Mouse (Mus musculus) mesoderm, embryonic 11.5 days (tissue): ENCODE results near the gene Phlpp2.
A peak's percentile ranks its signal among the peaks of the same experiment; 100 is the strongest.
"Not testable (repeated sequence)": the region's sequence is repeated elsewhere in the genome, so short reads cannot be mapped to it uniquely, and the experiment has no call there.

Experiments
- DNase-seq: peaks from one replicate; pipeline ENCODE4 v3.0.0-alpha.2; 2012; ENCODE audit warnings: low read depth, low spot score

The Phlpp2 gene

DNA sequence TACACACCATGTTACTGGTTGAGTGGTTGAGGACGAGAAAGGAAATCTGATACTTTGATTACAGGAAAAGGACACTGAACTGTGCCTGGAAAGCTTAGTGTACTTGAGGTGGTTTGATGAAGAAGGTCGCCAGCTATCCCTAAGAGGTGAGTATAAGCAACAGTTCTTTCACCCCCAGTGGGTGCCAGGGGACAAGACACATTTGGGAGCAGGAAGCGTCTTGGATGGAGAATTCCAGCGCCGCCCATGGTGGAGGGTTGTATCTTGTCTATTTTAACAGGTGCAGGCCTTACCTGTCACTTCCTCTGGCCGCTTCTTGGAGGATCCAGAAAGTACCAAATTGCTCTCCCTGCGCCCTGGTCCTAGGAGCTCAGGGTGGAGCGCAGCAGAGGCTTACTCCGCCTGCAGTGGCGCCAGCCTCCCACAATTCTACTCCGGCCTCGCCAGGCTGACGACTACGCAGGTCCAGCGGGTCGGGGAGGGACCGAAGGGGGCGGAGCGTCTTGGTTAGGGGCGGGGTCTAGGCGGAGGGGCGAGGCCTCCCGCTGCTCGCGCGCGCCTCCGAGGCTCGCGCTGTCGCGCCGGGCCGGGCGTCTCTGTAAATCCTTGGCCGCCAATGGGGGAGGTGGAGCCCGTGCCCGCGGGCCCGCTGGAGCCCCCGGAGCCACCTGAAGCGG lies at the start of gene Phlpp2:
Gene Phlpp2, plus strand, starts transcription at position 540 of the 677 bp plus-strand sequence.
- DNase-seq: peak; percentile 96

DNA sequence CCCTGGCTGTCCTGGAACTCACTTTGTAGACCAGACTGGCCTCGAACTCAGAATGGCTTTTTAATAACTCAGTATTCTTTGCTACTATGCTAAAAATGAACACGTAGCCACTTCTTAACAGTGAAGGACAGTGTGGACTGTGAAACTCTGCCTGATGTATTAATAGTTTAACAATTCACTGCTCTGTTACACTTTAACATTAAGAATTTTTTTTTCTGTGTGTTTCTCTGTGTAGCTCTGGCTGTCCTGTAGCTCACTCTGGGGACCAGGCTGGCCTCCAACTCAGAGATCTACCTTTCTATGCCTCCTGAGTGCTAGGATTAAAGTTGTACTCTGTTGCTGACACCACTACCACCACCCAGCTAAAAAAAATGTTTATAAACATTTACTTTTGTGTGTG lies 44.8 kb upstream of the Phlpp2 start:
- DNase-seq: no peak

DNA sequence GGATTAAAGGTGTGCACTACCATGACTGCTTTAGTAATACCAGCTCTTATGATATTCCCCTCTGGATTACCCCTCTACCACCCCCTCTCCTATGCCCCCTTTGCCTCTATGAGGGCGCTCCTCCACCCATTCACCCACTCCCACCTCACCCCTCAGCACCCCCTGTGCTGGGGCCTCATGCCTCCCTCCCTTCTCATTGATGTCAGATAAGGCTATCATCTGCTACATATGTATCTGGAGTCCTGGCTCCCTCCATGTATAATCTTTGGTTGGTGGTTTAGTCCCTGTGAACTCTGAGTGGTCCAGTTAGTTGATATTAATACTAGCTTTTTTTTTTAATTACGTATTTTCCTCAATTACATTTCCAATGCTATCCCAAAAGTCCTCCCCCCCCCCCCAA lies 28.5 kb upstream of the Phlpp2 start:
- no peak for DNase-seq

DNA sequence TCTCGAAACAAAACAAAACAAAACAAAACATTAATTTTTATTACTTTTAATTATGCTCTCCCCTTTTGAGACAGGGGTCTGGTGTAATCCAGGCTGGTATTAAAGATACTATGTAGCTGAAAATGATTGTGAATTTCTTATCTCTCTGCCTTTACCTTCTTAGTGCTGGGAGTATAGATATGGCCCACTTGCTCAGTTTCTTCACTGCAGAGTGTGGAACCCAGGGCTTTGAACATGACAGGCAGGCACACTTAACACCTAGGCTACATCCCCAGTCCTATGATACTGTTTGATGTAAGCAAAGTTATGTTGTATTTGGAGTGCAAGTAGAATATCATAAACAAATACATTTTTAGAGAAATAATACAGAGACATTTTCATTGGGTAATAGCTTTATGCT lies 25.9 kb upstream of the Phlpp2 start:
- DNase-seq: no peak

DNA sequence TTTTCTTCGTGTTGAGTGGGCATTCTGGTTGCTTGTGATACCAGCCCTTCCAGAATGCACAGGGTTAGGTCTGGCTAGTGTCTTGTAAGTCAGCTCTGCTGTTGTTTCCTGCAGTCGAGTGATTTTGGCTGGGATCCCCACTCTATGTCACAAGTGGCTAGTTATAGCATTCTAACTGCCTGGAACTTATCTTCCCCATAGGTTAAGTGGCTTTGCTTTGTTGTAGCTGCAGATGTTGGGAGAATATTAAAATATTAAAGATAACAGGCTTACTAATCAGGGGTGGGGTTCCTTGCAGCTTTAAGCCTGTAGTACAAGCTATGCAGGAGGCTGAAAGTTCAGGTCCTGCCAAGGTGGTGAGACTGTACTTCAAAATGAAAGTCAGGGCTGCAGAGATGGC lies 20.5 kb upstream of the Phlpp2 start:
- no peak for DNase-seq

DNA sequence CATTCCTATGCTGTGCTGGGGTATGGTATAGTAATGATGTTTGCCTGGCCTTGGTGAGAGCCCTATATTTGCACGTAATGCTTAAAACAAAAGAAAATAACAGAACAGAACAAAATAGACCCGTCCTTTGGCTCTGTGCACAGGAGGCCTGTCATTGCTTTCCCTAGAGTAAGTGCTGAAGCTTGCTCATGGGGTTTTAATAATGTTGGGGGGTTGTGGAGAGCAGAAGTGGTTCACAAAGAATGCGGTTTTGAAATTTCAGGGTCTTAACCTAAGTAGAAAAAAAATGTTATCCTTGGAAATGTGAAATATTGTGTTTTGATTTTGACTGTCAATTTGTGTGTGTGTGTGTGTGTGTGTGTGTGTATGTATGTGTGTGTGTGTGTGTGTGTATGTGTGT lies 19.4 kb upstream of the Phlpp2 start:
- no peak for DNase-seq

DNA sequence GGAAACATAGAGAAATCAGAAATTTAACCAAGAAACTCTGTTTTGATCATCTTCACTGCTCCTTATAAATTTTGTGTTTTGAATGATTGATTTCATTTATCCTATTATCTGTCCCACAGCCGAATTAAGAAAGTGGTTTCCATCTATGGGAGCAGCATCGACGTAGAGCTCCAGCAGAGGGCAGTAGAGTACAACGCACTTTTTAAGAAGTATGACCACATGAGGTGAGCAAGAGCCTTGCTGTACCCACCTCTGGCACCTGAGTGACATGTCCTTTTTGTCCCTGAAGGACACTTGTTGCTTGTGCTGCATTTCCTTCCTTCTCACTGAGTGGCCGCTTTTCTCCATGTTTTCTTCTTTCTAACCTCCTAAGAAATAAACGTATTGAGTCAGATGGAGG lies 14.9 kb upstream of the Phlpp2 start:
- DNase-seq: peak; percentile 73

DNA sequence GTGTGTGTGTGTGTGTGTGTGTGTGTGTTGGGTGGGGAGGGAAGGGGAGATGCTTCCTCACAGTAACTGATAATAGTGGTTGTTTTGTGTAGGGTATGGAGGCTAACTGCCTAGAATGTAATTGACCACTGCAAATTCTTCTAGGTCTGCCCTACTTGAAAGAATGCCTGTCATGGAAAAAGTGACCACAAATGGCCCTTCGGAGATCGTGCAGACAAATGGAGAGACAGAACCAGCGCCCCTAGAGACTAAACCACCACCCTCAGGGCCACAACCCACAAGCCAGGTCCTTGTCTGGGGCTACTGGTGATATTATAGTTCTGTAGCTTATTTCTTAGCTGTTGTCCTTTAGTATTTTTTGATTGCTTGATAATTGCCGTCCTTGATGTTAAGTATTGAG lies 13.8 kb upstream of the Phlpp2 start:
- DNase-seq: no peak

DNA sequence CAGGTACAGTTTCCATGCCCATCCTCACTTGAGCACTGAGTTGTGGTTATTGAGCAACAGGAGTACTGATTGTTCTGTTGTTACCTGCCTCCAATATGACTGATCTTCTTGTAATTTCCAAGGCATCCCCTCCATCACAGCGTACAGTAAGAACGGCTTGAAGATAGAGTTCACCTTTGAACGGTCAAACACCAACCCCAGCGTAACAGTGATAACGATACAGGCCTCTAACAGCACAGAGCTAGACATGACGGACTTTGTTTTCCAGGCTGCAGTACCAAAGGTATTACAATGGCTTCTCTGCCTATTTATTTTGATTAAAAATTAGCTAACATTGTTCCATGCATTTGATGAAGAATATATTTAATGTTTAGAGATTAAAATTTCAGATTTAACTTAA lies 12.9 kb upstream of the Phlpp2 start:
- no peak for DNase-seq

DNA sequence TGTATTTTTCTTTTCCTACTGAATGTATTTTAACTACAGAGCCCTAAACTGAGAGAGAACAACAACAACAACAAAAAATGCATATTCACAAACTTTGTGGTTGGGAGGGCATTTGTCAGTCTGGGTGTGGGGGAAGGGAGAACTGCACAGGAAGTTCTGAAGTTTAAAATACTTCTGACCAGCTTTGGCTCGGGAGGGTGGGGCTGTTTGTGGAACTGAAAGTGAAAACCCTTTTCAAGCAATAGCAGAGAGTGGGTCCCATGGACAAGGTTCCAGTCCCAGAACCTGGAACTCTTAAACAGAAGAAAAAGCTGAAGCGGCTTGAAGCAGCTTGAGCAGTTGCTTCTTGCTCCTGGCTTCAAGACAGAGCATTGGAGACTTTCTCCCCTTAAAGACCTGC lies 4.9 kb upstream of the Phlpp2 start:
- no peak for DNase-seq

DNA sequence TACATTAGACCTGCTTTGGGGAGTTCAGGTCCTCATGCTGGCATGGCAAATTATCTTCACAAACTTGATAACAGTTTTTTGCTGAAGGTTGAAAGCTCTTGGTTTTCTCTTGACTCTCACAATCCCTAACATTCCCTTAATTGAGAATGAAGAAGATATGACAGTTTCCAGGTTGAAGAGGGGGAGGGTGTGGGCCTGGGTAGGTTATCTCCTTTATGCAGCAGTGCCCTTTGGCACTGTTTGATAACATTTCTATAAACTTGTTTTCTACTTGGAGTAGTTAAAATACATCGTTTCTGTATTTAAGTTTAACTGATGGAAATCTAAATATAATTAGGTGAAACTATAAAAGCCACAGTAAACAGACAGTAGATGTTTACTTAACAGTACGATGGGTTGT lies 3.5 kb upstream of the Phlpp2 start:
- DNase-seq: no peak

DNA sequence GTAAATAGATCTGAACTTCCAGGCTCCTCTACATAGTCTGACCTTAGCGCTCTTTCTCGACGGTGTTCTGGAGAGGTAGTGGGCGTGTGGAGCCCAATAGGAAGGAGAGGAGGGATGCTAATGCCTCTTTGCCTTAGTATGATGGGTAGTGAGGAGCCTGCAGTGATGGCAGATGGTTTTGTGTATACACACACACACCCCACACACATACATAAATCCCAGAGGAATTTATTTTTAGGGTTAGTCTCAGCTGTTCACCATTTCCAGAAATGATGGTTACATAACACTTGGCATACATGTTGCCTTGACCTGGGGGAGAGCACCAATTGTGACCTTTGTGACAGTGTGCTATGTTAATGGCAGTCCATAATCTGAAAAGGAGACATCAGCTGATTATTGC lies 2.8 kb upstream of the Phlpp2 start:
- DNase-seq: no peak

DNA sequence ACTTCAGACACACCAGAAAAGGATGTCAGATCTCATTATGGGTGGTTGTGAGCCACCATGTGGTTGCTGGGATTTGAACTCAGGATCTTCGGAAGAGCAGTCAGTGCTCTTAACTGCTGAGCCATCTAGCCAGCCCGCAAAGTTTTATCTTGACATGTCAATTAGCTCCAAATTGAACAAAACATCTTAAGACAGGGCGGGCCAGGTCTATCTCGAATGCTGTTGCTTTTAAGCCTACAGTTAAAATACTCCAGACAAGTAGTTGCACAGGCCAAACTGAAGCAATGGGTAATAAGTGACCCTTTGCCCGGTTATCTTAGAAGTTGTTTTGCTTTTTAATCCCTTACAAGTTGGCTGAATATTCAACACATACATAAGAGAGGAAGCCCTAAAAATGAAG lies 1.7 kb upstream of the Phlpp2 start:
- DNase-seq: no peak

DNA sequence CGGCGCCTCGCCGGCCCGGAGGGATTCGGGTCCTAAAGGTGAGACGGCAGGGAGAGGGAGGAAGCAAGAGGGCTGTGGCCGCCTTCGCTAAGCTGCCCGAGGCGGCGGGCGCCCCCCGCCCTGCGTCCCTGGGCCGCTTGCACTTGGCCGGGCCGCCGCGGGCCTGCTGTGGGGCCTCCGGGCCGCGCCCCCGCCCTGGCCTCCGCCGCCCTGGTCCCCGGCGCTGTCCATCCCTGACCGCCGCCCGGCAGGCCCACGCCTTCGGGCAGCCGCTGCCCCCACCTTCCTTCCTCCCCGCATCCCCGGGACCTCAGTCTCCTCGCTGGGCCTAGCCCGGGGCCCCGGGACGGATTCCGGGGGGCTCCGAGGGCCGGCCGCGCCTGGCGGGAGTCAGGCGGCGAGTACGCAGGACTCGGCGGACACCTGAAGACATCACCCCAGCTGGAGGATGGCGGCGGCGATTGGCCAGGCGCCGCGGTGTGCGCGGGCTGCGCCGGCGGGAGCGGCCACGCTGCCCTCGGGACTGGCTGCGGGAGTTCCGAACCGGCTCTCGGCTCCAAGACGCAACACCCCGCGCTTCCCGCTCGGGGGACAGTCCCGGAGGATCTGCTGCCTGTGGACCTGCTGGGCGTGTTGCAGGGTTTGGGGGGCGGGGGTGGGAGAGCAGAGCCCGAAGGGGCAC lies 479 bp downstream of the Phlpp2 start:
- peak; percentile 65 for DNase-seq

DNA sequence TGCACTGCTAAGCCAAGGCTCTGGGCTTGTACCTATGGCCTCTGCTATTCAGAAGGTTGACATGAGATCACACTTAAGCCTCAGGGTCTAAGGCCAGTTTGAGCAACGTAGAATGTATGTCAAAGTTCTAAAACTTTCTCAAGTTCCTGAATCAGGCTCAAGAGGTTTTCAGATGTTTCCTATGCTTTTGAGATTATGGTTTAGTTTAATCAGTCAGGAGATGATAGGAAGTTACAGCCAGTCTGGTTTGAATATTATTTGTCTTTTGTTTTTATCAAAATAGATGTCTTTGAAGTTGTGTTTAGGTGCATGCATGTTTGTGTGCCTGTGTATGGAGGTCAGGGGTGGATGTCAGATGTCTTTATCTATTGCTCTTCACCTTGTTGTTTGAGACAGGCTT lies 2.7 kb downstream of the Phlpp2 start:
- no peak for DNase-seq

DNA sequence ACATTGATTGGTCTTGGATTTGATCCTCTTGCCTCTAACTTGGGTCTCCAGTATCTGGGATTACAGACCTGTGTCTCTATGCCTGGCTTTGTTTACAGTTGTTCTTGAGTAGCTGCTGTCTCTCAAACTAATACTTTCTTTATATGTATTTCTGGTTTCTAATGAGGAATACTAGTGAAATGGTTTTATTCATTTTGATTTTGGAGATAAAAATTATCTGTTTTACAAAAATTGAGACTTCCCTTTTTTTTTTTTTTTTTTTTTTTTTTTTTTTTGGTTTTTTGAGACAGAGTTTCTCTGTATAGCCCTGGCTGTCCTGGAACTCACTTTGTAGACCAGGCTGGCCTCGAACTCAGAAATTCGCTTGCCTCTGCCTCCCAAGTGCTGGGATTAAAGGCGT lies 5.5 kb downstream of the Phlpp2 start:
- not testable (repeated sequence) for DNase-seq

DNA sequence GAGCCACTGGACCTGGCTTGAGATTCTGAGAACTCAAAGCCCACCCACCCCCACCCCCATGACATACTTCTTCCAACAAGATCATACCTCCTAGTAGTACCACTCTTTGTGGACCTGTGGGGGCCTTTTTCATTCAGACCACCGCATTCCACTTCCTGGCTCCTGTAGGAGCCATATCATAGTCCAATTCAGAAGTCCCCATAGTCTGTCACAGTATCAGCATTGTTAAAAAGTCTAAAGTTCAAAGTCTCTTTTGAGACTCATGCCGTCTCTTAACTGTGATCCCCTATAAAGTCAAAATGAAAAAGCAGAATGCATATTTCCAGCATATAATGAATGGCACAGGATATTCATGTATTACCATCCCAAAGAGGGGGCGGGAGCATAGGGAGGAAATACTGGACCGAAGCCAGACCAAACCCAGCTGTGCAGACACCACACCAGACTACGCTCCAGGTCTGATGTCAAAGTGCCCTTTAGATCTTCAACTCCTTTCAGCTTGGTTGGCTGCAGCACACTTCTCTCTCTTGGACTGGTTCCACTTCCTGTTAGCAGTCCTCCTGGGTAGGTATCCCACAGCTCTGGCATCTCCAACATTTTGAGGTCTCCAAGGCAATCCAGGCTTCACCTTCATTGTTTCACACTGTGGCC lies 11.8 kb downstream of the Phlpp2 start:
- no peak for DNase-seq

DNA sequence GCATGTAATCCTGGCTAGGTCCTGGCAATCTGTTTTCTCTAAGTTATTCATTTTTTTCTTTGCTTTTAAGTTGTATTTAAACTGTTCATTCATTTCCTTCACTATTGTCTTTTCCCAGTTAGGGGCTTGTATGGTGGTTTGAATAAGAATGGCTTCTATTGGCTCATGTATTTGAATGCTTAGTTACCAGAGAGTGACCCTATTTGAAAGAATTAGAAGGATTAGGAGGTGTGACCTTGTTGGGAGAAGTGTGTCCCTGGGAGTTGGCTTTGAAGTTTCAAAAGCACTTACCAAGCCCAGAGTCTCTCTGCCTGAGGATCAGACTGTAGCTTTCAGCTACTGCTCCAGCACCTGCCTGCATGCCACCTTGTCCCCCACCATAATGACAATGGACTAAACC lies 17.0 kb downstream of the Phlpp2 start:
- DNase-seq: no peak

DNA sequence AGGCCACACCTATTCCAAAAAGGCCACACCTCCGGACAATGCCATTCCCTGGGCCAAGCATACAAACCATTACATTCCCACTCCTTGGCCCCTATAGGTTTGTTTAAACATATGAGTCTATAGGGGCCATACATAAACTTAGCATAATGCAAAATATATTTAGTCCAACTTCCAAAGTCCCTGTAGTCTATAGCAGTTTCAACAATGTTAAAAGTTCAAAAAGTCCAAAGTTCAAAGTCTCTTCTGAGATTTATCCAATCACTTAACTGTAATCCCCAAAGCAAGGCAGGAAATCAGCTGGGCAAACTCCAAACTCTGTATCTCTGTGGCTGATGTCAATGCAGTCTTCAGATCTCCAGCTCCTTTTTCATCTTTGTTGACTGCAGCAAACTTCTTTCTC lies 20.9 kb downstream of the Phlpp2 start:
- DNase-seq: no peak

DNA sequence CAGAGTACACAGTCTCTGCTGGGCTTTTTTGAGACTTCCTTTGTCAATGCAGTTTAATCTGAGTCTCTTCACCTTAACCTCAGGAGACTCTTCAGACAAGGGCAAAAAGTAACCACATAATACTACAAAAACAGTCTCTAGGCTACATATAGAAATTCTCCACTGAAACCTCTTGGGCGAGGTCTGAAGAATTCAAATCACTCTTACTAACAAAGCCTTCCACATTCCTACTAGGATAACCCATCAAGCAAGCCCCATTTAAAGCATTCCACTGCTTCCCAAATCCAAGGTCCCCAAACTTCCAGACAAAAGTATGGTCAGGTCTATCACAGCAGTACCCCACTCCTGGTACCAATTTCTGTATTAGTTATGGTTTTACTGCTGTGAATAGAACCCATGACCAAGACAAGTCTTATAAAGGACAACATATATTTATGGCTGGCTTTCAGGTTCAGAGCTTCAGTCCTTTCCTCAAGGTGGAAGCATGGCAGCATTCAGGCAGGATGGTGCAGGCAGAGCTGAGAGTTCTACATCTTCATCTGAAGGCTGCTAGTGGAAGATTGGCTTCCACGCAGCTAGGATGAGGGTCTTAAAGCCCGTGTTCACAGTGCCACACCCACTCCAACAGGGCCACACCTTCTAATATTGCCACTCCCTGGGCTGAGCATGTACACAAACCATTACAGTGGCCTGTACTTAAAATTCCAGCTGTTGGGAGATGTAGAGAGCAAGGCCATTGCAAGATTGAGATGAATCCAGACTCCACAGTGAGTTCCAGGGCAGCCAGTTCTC lies 22.6 kb downstream of the Phlpp2 start:
- no peak for DNase-seq

DNA sequence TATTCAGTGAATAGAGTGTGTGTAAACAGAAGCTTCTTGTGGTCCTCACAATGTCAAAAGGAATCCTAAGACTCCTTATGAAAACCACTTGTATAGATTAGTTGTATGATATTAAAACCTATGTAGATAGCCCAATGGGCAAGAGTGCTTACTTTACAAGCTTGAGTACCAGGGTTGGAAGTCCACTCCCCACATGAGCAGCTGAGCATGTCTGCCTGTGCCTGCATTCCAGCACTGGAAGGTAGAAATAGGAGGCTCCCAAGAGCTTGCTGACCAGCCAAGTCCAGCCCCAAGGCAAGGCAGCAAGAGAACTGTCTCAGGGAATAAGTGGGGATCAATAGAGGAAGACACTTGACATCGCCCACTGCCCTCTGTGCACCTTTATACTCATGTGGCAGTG lies 26.3 kb downstream of the Phlpp2 start:
- DNase-seq: no peak

DNA sequence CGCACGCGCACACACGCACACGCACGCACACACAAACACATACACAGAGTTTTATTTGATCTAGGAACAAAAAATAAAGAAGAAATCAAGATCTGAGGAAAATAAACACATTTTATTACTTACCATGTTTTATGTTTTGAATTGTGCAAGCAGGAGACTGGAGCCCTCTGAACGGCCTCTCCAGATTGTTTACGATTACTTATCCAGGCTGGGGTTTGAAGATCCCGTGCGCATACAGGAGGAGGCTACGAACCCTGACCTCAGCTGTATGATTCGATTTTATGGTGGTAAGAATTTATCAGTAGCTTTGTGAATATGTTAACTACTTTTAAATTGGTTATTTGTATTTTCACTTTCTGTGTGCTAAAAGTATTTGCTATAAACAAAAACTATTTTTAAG lies 27.0 kb downstream of the Phlpp2 start:
- no peak for DNase-seq
